Mouse (Mus musculus) liver, postnatal 0 days (tissue): ENCODE results near the gene Fhad1. TPM values are rescaled to one million over a fixed set of nuclear protein-coding genes. Genes with fewer than 3 reads are reported as not detected.

Source experiments
- ATAC-seq: fragments of 200-750 bp; cut with Nextera tagmentation; 2 replicates; pipeline ENCODE4 v1.8.0; 2017; ENCODE audit warnings: mild to moderate bottlenecking, moderate library complexity
- DNase-seq: peaks from one replicate; pipeline ENCODE4 v3.0.0-alpha.2; 2016
- H3K27ac ChIP-seq: fragments of 300-500 bp; sonication (generic); 2 replicates; pipeline ENCODE4 v1.5.1; 2014; ENCODE audit warnings: antibody characterized with exemption, moderate library complexity, mild to moderate bottlenecking, low read depth
- H3K27me3 ChIP-seq: fragments of 300-500 bp; sonication (generic); 2 replicates; pipeline ENCODE4 v1.6.1; 2014; ENCODE audit warnings: low read length, control low read depth, mixed read lengths; ENCODE audit not compliant: insufficient read depth
- H3K36me3 ChIP-seq: fragments of 300-500 bp; sonication (generic); replicated peaks from 2 replicates; pipeline ENCODE4 v1.6.1; 2014; ENCODE audit warnings: mild to moderate bottlenecking, control low read depth, low read length, moderate library complexity, mixed read lengths; ENCODE audit not compliant: insufficient read depth
- H3K4me1 ChIP-seq: fragments of 300-500 bp; sonication (generic); 2 replicates; pipeline ENCODE4 v1.6.1; 2014; ENCODE audit warnings: antibody characterized with exemption, mild to moderate bottlenecking, control low read depth; ENCODE audit not compliant: insufficient read depth
- H3K4me2 ChIP-seq: fragments of 300-500 bp; sonication (generic); 2 replicates; pipeline ENCODE4 v1.6.1; 2014; ENCODE audit warnings: low read depth, mild to moderate bottlenecking, low read length, moderate library complexity, mixed read lengths
- H3K4me3 ChIP-seq: fragments of 300-500 bp; sonication (generic); 2 replicates; pipeline ENCODE4 v1.5.1; 2014; ENCODE audit warnings: low read depth, low read length
- H3K9ac ChIP-seq: fragments of 300-500 bp; sonication (generic); replicated peaks from 2 replicates; pipeline ENCODE4 v1.6.1; 2014; ENCODE audit warnings: mild to moderate bottlenecking, moderate library complexity
- H3K9me3 ChIP-seq: fragments of 300-500 bp; sonication (generic); 2 replicates; pipeline ENCODE4 v1.6.1; 2016; ENCODE audit warnings: mild to moderate bottlenecking, control low read depth, low read length, mixed read lengths
- CTCF ChIP-seq: sonication (generic); IDR thresholded peaks from 2 replicates; pipeline ENCODE4 v1.5.1; 2016; ENCODE audit warnings: antibody characterized with exemption, low read depth
- EP300 ChIP-seq: IDR thresholded peaks from 2 replicates; pipeline ENCODE4 v1.6.1; 2016; ENCODE audit warnings: antibody characterized with exemption, low read depth, mild to moderate bottlenecking
- WGBS: fragments of 180-500 bp; shearing (Covaris S2); extraction: QIAGEN DNeasy Blood & Tissue Kit; methylation state at CpG from one replicate; pipeline ENCODE4 v1.1.7; 2014; ENCODE audit not compliant: insufficient replicate concordance; 5-methylcytosine and 5-hydroxymethylcytosine counted together
- polyA plus RNA-seq: library from polyadenylated mRNA; unstranded; fragments of >200 nt; fragmentation: Nextera tagmentation; extraction: Ambion mirVana; gene quantifications from 2 replicates; pipeline ENCODE4 v1.2.1, GENCODE M21; 2015

Gene Fhad1
- polyA plus RNA-seq, 1 experiment from 2014 or later, result 1.0 TPM

DNA sequence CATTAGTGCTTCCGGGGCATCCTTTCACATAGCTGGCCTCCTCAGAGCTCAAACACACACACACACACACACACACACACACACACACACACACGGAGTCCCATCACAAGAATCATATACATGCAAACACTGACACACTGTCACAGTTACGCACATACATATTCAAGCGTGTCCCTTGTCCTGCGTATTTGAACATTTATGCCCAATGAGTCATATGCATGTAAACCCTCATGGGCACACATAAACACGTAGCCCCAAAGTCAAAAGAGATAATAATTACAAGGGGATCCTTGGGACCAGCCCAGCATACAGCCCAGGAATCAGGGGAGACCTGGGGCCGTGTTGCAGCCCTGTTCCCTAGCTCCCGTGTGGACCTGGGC is 112.4 kb downstream of the Fhad1 start:
- ATAC-seq, result no peak
- H3K4me3 ChIP-seq, result no peak overlapping the region
- no peak for DNase-seq
- WGBS, result 82% methylated on average over 8 of the region's 8 CpGs
- H3K36me3 ChIP-seq, result no peaks in the 10 kb centered on the region
- H3K4me2 ChIP-seq, result no peak overlapping the region
- no peaks in the 10 kb centered on the region for H3K4me1 ChIP-seq
- TF ChIP-seq CTCF (no peak), EP300 (no peak)
- no peak overlapping the region for H3K27ac ChIP-seq
- H3K9me3 ChIP-seq, result no peaks in the 10 kb centered on the region
- no peak overlapping the region for H3K9ac ChIP-seq
- no peaks in the 10 kb centered on the region for H3K27me3 ChIP-seq

DNA sequence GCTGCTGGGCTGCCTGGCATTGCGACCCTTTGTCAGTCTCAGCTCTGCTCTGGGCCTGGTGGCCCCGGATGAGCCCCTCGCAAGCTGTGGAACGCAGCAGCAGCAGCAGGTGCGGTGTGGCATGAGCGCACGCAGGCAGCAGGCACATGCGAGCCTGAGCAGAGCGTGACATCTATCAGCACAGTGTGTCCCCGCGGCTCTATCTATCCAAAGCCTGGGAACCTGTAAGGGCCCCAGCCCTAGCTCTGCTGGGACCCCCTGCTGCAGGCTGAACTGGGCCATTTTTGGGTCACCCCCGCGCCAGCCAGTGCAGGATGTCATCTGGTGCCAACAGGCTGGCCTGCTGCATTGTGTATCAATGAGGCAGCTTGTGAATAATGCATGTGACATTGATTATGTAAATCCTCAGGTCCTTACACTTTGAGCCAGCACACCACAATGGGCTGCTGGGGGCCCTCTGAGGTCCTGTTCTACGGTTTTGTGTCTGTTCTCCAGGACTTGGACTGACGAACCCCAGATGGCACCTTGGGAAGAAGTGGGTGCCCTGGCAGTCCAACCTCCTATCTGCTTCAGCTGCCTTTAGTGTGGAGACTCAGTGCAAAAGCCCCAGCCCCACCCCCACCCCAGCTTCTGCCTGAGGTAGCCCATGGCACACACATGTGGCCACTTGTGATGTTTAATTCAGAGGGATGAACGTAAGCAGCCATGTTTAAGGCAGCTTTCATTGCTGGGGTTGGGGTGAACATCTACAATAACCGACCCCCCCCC is 113.0 kb downstream of the Fhad1 start:
- H3K4me2 ChIP-seq, result no peak overlapping the region
- no peak overlapping the region for H3K27ac ChIP-seq
- no peaks in the 10 kb centered on the region for H3K4me1 ChIP-seq
- no peak for ATAC-seq
- H3K4me3 ChIP-seq, result no peak overlapping the region
- H3K9me3 ChIP-seq, result no peaks in the 10 kb centered on the region
- H3K9ac ChIP-seq, result no peak overlapping the region
- DNase-seq, result no peak
- 79% methylated on average over 17 of the region's 17 CpGs for WGBS
- no peaks in the 10 kb centered on the region for H3K27me3 ChIP-seq
- TF ChIP-seq EP300 (no peak), CTCF (no peak)
- no peaks in the 10 kb centered on the region for H3K36me3 ChIP-seq

DNA sequence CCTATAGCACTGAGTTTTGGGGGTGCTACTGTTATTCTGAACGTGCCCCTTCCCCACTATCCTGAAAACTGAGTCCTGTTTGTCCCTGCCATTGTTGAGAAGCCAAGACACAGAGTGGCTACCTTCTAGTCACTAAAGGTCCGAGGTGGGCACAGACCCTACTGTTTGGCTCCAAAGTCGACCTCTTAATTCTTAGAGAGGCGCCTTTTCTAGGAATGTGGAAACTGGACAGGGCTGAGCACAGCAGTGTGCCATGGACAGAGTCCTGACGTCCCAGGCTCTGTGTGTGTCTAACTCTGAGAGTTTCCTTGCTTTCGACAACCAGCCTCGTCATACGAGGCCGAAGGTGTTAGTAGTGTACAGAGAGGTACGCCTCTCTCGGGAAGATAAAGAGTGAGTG is 114.5 kb downstream of the Fhad1 start:
- no peak for TF ChIP-seq EP300
- no peak for TF ChIP-seq CTCF
- ATAC-seq (no peak), DNase-seq (no peak)
- Histone ChIP-seq H3K36me3 (no peaks in the 10 kb centered on the region), H3K4me1 (no peaks in the 10 kb centered on the region), H3K27ac (no peak overlapping the region), H3K27me3 (no peaks in the 10 kb centered on the region), H3K9me3 (no peaks in the 10 kb centered on the region), H3K4me3 (no peak overlapping the region), H3K9ac (no peak overlapping the region), H3K4me2 (no peak overlapping the region)
- 74% methylated on average over 11 of the region's 11 CpGs for WGBS

DNA sequence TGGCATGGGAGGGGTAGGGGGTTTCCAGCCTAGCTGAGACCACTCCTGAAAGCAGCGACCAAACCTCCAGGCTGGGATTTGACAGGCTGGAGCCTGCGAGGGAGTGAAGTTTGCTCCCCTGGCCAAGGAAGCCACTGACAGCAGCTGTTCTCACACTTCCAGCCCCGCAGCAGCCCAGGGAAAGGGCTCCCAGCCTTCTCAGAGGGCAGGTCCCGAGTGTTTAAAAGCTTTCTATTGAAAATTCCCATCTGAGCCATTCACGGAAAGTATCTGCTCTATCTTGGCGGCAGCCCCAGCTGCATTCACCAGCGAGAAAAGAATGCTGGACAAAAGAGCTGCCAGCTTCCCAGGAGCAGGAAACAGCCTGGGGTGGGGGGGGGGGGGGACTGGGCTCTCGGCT is 114.9 kb downstream of the Fhad1 start:
- no peak for ATAC-seq
- H3K4me2 ChIP-seq, result no peak overlapping the region
- TF ChIP-seq EP300 (no peak), CTCF (no peak)
- no peaks in the 10 kb centered on the region for H3K9me3 ChIP-seq
- no peaks in the 10 kb centered on the region for H3K27me3 ChIP-seq
- H3K27ac ChIP-seq, result no peak overlapping the region
- no peaks in the 10 kb centered on the region for H3K36me3 ChIP-seq
- DNase-seq, result no peak
- WGBS, result 38% methylated on average over 8 of the region's 8 CpGs
- H3K4me3 ChIP-seq, result no peak overlapping the region
- no peak overlapping the region for H3K9ac ChIP-seq
- H3K4me1 ChIP-seq, result no peaks in the 10 kb centered on the region

DNA sequence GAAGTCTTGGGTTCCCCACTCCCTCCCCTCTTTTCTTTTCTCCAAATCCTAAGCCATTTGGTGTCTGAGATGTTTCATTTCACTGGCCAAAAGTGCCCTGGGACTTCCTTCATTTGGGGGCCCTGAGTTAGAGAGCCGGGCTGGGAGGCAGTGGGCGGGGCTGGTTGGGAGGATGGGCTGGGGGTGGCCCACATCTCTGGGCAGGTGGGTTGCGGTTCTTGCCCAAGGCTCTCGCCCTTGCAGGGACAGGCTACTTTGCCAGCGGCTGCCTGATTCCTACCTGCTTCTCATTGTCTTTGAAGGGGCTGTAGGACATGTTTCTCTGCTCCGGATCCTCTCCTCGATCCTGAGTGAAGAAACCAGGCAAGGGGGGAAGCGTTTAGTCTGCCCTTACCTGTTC is 116.0 kb downstream of the Fhad1 start:
- no peak overlapping the region for H3K4me3 ChIP-seq
- no peaks in the 10 kb centered on the region for H3K9me3 ChIP-seq
- TF ChIP-seq CTCF, result no peak
- no peak for TF ChIP-seq EP300
- WGBS, result 83% methylated on average over 8 of the region's 8 CpGs
- H3K27ac ChIP-seq, result no peak overlapping the region
- no peak overlapping the region for H3K4me2 ChIP-seq
- ATAC-seq (no peak), DNase-seq (no peak)
- no peaks in the 10 kb centered on the region for H3K27me3 ChIP-seq
- no peaks in the 10 kb centered on the region for H3K36me3 ChIP-seq
- no peak overlapping the region for H3K9ac ChIP-seq
- H3K4me1 ChIP-seq, result no peaks in the 10 kb centered on the region

DNA sequence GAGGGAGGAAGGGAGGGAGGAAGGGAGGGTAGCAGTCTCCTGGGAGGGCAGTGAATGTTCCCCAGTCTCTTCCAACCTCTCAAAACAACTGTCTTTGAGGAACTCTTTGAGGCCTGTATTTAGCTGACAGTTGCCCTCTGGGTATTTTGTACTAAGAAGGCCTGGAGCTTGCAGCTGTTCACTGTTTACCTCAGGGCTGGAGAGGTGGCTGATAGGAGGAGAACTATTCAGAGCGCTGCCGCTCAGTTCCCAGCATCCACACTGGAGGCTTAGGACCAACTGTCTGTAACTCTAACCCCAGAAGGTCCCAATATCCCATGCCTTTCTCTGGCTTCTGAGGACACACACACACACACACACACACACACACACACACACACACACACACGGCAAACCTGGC is 117.0 kb downstream of the Fhad1 start:
- DNase-seq, result no peak
- TF ChIP-seq EP300, result no peak
- no peak for TF ChIP-seq CTCF

More for the DNA sequence above, 117.0 kb downstream of the Fhad1 start:
- no peaks in the 10 kb centered on the region for H3K36me3 ChIP-seq
- no peaks in the 10 kb centered on the region for H3K9me3 ChIP-seq
- no peak overlapping the region for H3K9ac ChIP-seq
- no peak overlapping the region for H3K4me3 ChIP-seq
- H3K4me2 ChIP-seq, result no peak overlapping the region
- no peak for ATAC-seq
- no peak overlapping the region for H3K27ac ChIP-seq
- H3K27me3 ChIP-seq, result no peaks in the 10 kb centered on the region
- WGBS, result 31% methylated on average over 3 of the region's 3 CpGs
- no peaks in the 10 kb centered on the region for H3K4me1 ChIP-seq
